Mouse (Mus musculus): ENCODE data around the gene Gpr31b.
"Not testable (repeated sequence)": the region's sequence is repeated elsewhere in the genome, so short reads cannot be mapped to it uniquely, and the experiment has no call there.

The Gpr31b gene

DNA sequence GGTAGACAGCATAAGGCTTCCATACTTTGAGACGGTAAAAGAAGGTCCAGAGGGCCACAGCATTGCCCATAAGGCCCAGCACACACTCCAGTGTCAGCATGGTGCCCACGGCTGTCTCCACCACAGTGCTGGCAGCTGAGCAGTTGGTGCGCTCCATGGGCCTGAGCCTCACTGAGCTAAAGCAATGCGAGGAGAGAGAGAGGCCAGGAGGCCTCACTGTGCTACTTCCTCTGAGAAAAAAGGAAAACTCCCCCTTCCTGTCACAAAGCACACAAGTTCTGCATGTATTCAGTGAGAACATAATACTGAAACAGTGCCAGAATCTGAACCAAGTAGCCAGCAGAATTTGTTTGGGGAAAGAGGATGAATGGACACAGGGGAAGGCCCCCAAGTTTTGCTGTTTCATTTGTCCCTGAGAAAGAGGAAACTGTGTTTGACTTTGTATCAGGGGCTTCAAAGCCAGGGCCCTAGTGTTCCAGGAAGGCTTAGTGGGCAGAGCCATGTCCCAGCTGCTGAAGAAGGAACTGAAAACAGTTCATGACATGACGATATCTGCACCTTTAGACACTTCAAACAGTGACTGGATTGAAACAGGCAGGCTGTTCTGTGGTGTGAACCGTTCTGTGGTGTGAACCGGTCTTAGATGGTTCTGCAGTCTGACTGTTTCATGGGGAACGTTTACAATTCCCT lies at the start of gene Gpr31b:
TSS of gene Gpr31b (minus strand) at position 173 of the 690 bp plus-strand sequence.
- DNase-seq: not testable (repeated sequence)

DNA sequence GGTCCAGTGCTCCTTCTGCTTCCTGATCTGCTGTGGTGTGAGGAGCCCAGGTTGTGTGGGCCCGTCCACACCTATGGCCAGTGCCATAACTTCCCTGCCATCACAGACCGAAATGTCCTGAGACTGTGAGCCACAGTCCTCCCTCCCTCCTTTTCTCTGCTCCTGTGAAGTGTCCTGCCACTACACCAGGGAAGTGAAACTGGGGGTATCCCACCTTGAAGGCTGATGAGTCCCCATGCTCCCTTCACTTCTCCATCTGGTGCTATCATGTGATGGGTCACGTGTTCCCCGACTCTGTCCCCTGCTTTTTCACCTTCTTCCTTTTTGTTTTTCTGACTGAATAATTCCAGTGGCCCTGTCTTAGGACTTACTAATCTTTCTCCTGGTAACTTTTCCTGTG lies 40.9 kb upstream of the Gpr31b start:
- not testable (repeated sequence) for DNase-seq

DNA sequence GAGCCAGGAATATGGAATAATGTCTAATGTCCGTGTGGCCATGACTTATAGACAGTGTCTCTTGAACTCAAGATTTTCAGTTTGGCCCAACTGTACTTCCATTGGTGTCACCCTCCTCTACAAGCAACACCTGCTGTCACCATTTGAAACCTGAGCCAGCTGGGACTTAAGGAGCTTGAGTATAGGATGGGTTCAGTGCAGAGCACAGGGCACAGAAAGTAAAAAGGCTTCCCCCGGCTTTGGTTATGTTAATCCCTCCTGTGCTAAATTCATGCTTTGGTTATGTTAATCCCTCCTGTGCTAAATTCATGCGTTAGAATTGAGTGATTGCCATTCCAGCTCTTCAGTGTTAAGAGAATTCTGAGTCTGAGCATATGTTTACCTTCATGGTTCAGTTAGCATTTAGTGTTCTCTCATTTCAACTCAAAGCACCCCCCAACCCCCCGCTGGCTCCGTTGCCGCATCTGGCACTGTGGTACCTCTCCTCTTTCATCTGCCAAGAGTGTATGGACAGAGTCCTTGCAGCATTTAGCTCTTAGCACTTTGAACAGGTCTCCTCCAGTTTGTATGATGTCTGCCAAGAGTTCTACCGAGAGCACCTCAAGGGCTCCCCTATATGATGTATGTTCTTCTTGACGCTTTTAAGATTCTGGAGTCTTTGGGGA lies 40.1 kb upstream of the Gpr31b start:
- DNase-seq: not testable (repeated sequence)

DNA sequence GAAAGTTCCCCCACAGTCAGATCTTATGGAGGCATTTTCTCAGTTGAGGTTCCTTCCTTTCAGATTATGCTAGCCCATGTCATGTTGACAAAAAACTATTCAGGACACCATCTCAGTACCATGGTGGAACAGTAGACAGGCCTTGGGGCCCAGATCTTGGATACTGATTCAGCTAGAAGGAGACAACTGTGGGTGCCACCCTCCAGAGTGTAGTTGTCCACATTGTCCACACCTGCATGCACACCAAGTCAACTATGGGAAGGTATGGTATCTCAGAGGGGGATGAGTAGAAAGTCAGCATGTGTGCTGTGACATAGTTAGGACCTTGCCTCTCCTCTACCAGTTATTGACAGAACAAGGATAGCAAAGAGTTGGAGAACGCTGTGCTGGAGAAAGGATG lies 39.4 kb upstream of the Gpr31b start:
- DNase-seq: not testable (repeated sequence)

DNA sequence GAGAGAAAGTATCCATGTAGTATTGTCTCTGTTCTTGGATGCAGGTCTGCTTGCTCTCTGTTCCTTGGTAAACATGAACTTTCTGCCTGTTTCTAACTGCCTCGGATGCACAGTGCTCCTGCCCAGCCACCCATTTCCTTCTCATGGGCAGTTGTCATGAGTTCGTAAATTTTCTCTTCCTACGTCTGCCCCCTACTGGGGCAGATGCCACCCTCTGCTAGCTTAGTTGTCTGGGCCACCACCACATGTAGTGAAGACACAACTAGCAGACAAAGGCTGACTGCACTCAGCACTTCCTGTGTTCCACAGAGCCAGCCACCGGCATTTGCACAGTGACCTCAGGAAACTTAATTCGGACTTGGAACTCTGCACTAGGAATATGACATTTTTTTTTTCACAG lies 17.1 kb upstream of the Gpr31b start:
- not testable (repeated sequence) for DNase-seq

DNA sequence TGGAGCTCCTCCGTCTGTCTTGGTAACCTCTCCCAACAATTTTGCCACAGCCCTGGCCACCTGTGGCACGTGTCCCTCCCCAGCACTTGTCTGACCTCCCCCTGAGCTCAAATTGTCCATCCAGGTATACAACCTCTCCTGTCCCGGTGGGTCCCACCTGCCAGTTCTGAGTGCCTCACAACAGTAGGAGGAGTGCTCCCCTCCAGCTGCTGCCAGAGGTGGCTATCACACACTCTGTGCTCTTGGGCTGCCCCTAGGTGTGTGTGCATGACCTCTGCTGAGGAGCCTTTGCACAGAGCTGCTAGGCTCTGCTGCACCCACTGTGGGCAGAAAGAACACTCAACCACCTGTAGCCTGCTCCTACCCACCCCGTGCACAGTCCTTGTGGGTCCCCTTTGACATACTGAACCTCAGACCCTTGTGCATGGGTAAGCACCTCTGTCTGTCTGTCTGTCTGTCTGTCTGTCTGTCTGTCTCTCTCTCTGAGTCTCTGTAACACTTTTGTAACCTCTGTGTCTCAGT lies 15.8 kb upstream of the Gpr31b start:
- not testable (repeated sequence) for DNase-seq

DNA sequence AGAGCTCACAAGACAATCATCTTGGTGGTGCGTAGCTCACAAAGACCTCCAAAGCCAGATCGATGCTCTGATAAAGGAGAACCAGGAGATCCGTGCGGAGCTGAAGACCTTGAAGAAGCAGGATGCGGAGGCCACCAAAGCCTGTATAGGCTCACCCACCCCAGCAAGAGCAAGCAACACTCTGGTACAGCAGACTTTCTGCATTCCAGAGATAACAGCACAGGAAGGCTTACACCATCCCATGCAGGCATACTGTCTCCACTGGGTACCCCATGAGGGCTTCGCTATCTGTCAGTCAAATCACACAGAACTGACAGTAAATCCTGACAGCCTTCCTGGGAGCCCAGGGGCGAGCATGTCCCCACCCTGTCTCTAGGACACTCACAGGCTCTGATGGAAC lies 10.8 kb upstream of the Gpr31b start:
- DNase-seq: not testable (repeated sequence)

DNA sequence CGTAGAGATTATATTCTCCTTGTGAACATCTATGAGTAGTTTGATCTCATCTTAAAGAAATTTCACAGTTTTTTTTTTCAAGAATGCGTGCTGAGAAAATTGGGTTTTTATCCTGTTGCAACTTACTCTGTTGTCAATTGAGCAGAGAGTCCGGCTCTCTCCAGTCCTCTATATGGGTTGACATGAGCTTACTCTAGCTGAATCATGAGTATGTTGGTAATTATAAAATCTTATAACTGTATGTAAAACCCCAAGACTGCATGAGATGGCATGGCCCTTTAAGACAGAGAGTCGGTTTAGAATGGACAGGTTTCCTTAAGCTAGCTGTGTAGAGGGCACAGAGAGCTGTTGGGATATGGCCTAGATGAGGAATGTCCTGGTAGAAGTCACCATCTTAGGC lies 8.7 kb upstream of the Gpr31b start, which contains the start of gene Tcp10b:
TSS of gene Tcp10b (plus strand) at position 301 of the 400 bp plus-strand sequence.
- DNase-seq: not testable (repeated sequence)

DNA sequence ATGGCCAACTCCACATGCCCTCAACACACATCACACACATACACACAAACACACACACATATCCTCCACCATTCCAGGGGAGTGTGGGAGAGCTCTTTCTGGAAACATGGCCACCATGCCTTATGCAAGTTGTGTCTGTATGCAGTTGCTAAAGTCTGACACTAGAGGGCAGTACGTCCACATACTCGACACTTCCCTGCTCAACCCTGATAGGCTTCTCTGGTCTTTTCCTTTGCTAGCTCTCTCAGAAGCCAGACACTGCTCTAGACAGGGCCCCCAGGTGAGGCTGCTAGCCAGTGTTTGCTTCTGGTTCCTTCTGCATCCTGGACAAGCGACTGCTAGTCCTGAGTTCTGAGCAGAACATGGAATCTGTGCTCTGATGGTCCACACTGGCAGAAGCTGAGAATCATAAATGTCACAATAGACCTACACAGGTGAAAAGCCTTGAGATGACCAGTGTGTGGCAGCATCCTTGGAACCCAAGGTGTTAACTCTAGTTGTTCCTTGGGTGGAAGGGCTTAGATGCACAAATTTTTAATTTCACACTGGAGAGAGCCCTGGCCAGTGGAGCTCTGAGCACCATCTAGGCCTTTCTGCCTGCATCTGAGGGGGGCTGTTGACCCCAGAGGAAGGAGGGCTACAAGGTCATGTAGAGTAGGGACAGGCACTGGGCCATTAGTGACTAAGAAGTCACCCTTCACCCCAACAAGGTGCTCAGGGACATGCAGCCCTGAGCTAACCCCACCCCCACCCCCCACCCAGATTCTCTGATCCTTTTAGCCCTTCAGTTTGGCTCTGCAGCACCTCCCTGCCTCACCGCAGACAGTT lies 8.0 kb downstream of the Gpr31b start:
- DNase-seq: peak; percentile 60

DNA sequence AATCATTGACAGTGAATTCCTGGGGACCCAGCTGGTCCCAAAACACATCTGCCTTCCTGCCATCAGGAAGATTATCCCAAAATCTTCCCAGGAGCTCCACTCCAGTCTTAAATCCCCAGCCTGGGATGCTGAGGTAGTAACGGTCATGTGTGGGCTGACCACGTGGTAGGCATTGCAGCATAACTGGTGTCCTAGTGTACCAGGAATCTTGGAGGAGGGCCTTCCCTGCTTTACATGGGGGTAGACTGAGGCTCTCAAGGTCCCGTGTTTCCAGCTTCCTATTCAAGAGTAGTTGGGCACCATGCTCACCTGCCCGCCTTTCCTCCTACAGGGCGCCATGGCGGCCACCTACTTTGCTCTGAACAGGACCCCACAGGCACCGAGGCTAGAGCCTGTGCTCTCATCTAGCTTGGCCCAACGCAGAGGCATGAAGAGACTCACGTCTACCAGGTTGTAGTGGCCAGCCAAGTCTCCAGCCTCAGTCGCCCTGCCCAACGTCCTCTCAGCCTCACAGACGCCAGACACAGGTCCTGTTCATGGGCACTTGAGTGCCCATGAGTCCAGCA lies 15.4 kb downstream of the Gpr31b start:
- not testable (repeated sequence) for DNase-seq

DNA sequence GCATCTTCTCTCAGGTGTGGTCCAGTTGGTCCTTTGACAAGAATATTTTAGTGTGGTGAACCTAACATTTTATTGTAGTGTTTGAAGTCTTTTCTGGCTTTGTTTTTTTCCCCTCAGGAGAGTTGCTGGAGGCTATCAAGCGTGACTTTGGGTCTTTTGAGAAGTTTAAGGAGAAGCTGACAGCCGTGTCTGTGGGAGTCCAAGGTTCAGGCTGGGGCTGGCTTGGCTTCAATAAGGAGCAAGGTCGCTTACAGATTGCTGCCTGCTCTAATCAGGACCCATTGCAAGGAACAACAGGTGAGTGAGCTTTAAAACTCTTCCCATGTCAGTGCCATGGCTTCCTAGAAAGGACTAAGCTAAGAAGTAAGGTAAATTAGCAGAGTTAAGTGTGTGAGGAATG lies 38.8 kb downstream of the Gpr31b start:
- peak; percentile 57 for DNase-seq

DNA sequence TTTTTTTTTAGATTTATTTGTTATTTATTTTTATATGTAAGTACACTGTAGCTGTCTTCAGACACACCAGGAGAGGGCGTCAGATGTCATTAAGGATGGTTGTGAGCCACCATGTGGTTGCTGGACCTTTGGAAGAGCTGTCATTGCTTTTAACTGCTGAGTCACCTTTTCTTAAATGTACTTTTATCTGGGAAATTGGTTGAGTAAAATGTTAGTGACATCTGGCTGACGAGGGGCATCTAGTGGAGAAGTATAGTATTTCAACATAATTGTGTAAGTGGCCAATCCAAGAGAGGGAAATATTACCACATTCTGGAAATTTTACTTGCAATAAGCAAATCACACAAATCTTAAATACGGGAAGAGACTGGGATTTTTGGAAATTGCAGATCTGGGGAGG lies 42.2 kb downstream of the Gpr31b start:
- DNase-seq: peak; percentile 23

DNA sequence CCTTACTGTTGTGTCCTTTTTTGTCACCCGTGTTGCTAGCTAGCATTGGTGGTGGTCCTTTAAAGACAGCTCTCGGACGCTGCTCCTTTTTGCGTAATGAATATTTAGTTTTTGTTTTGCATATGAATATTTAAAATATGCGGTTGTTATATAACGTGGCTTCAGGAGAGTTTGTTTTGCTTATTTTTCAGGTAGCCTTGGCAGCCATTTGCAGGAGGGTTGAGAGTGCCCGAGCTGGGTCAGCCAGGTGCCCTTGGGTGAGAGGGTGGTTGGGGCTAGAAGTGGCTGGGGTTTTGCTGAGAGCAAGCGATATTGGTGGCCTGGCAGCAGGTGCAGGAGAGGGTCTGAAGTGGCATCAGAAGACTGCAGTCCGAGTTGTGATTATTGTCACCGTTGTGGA lies 43.6 kb downstream of the Gpr31b start:
- DNase-seq: peak; percentile 38

DNA sequence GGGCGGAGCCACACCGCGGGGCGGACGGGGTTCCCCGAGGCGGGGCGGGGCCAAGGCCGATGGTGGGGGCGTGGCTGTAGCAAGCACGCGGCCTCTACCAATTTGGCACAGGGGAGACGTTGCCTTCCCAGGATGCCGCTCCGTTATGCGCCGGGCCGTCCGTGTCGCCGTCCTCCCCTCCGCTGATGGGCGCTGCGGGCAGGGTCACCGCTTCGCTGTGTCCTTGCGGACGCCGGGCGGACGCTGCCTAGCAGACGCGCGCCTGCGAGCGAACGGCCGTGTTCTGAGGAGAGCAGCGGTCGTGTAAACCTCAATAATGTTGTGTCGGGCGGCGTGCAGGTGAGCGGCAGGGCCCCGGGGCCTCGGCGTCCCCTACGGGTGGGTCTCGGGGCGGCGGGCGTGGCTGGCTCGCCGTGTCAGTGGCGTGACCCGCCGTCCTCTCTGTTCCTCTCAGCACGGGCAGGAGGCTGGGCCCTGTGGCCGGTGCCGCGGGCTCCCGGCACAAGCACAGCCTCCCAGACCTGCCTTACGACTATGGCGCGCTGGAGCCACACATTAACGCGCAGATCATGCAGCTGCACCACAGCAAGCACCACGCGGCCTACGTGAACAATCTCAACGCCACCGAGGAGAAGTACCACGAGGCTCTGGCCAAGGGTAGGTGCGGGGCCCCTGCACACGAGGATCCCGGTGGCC lies 44.2 kb downstream of the Gpr31b start:
- DNase-seq: peak; percentile 100

DNA sequence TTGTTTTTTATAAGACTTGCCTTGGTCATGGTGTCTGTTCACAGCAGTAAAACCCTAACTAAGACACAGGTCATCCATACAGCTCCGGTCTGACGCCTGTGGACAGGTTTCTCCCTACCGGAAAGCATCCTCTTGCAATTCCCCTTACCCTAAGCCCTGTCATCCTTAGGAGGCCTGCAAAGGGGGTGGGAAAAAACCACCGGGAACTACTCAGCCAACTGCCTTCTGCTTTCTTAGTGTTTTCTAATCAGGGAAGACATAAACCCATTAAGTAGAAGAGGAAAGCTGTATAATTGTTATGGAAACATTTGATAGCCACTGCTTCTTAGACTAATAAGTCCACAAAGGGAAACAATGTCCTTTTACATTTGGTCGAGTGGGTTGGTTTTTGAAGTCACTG lies 45.1 kb downstream of the Gpr31b start:
- DNase-seq: no peak

DNA sequence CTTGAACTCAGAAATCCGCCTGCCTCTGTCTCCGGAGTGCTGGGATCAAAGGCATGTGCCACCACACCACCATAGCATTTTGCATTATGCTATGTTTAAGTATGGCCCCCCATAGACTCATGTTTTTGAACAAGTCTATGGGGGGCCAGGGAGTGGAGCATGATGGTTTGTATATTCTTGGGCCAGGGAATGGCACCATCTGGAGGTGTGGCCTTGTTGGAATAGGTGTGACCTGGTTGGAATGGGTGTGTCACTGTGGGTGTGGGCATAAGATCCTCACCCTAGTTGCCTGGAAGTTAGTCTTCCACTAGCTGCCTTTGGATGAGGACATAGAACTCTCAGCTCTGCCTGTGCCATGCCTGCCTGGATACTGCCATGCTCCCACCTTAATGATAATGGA lies 45.5 kb downstream of the Gpr31b start, which contains the start of gene Sod2:
TSS of gene Sod2 (plus strand) at position 301 of the 400 bp plus-strand sequence.
- DNase-seq: not testable (repeated sequence)

DNA sequence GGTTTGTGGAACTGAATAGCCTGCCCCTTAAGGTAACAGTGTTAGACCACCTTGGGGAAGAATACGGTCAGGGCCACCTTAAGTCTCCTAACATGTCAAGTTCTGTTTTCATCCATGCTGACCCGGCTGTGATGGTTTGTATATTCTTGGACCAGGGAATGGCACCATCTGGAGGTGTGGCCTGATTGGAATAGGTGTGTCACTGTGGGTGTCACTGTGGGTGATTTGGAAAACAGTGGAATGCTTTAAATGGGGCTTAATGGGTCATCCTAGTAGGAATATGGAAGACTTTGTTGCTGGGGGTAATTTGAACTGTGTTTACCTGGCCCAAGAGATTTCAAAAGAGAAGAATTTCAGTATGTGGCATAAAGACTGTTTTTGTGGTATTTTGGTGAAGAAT lies 47.7 kb downstream of the Gpr31b start:
- not testable (repeated sequence) for DNase-seq

DNA sequence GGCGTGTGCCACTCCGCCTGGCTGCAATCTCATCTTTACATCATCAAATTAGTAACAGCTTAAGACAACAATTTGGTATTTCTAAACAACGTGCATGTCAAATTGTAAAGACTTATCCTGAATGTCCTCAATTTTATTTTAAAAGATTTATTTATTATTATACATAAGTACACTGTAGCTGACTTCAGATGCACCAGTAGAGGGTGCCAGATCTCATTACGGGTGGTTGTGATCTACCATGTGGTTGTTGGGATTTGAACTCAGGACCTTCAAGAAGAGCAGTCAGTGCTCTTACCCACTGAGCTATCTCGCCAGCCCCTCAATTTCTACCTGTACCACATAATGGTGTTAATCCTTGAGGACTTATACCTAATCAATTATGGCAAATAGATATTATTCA lies 49.9 kb downstream of the Gpr31b start:
- DNase-seq: not testable (repeated sequence)

All from kidney, postnatal 10 days (tissue).